Comparison of ENCODE assay signal across 8 mouse cellular contexts in the genomic region with DNA sequence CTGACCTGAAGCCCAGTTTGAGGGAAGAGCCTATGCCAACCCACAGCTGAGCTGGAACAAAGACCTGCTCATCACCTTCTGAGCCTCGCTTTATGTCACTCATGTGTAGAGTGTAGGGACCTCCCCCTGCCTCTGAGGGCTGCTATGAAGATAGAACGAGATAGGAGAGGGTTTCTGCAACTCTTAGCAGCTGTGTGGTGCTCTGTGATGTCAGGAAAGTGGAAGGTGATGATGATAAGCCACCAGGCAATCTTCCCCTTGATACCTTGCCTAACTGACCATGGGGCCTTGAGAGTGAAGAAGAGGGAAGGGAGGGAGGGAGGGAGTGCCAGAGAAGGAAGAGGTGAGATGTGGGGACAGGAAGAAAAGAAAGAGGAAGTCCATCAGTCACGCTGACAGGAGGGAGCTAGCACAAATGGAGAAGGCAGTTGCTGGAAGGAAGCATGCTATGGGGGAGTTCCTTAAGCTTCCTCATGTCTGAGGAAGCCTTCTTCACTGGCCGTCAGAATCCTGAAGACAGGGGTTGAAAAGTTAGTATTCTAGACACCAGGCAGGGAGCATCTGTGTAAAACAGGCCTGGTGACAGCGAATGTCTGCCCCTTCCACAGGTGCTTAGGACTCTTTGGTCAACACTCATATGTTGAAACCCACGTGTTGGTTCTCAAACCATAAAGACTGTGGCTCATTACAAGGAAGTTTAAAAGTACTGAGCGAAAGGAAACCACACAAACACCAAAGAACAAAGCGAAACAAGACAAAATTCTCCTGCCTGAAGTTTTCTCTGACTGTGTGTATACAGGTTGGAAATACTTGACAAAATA. TPM values are rescaled to one million over a fixed set of nuclear protein-coding genes. Genes with fewer than 3 reads are reported as not detected.
A peak's percentile ranks its signal among the peaks of the same experiment; 100 is the strongest.
DNase-seq lines count a peak whose midpoint lies in the region; ATAC-seq lines count a peak whose summit lies in the region.

Nav2 (plus strand) TSS at position 196 of the 821 bp plus-strand sequence.

- DNase-seq in adrenal gland, postnatal 10 days, result no peak
- no peak for DNase-seq in adrenal gland, adult (ENCODE audit: inconsistent age in 2 of 2, low spot score in 1 of 2)
- peak; percentile 33 to 36 for DNase-seq in B cell, adult 2 months
- DNase-seq in gastrocnemius, adult 18-20 months (ENCODE audit: low spot score), result no peak
- no peak for DNase-seq in hindbrain, embryonic 14.5 days (ENCODE audit: low spot score)
- DNase-seq in lung, postnatal 25 days (ENCODE audit: low spot score), result peak; percentile 10
- peak; percentile 48 for DNase-seq in thymus, postnatal 14 days
- no peak for DNase-seq in urinary bladder, adult 2 months (ENCODE audit: low spot score)

- no peak within 1 kb of the TSS for H3K9ac ChIP-seq in hindbrain, embryonic 14.5 days

- no peaks in the 10 kb centered on the region for H3K9me3 ChIP-seq in hindbrain, embryonic 14.5 days (ENCODE audit: control insufficient read depth, low read length)

- ATAC-seq in hindbrain, embryonic 14.5 days (ENCODE audit: low FRiP score), result no peak

- no peaks in the 10 kb centered on the region for H3K27me3 ChIP-seq in hindbrain, embryonic 14.5 days (ENCODE audit: control insufficient read depth, insufficient read depth, low read length)

- peak within 1 kb of the TSS; percentile 16; the same call in 1 of the 2 replicates for H3K27ac ChIP-seq in hindbrain, embryonic 14.5 days

- peaks cover 11% of the 10 kb centered on the region for H3K4me1 ChIP-seq in hindbrain, embryonic 14.5 days (replicated peaks; ENCODE audit: control insufficient read depth, insufficient read depth, low read length)

- no peaks in the 10 kb centered on the region for H3K36me3 ChIP-seq in hindbrain, embryonic 14.5 days (replicated peaks; ENCODE audit: control insufficient read depth, insufficient read depth)

- H3K4me3 ChIP-seq in hindbrain, embryonic 14.5 days (replicated peaks; ENCODE audit: low read length), result no peak within 1 kb of the TSS

- WGBS in hindbrain, embryonic 14.5 days, result 73% methylated on average over 8 of the region's 8 CpGs

- no peak within 1 kb of the TSS for H3K4me2 ChIP-seq in hindbrain, embryonic 14.5 days (replicated peaks)

RNA-seq across cellular contexts. Expression of gene Nav2, which starts in this region (rescaled TPM):
- total RNA-seq in adrenal gland, postnatal 10 days (2021), result 10 to 100 TPM; 12.2 to 25.6 TPM
- total RNA-seq in gastrocnemius, adult 18-20 months (2021), result 10 to 100 TPM; 35.3 to 35.4 TPM
- polyA plus RNA-seq in hindbrain, embryonic 14.5 days (2014; fragmentation: Nextera tagmentation; extraction: Ambion mirVana), result 19.5 and 28.2 TPM in 2 replicates
- polyA plus RNA-seq in urinary bladder, adult 2 months (2012; rRNA removed), result 4.6 and 13.9 TPM in 2 replicates

Comparison
In these comparisons a context has a peak if more than half of its experiments do, and no peak if none do; other contexts are left out.
1. DNase-seq: peak in B cell, adult 2 months (2 of 2), lung, postnatal 25 days (single experiment) and thymus, postnatal 14 days (single experiment); none in adrenal gland, postnatal 10 days (single experiment), adrenal gland, adult (0 of 2), gastrocnemius, adult 18-20 months (single experiment), hindbrain, embryonic 14.5 days (single experiment) and urinary bladder, adult 2 months (single experiment).